Mouse (Mus musculus) urinary bladder, postnatal 25 days (tissue): Measurements from ENCODE around the gene Ano6.
A peak's percentile ranks its signal among the peaks of the same experiment; 100 is the strongest.

Experiments used
- DNase-seq: peaks from one replicate; pipeline ENCODE4 v3.0.0; 2022; ENCODE audit warnings: low spot score

The Ano6 gene

DNA sequence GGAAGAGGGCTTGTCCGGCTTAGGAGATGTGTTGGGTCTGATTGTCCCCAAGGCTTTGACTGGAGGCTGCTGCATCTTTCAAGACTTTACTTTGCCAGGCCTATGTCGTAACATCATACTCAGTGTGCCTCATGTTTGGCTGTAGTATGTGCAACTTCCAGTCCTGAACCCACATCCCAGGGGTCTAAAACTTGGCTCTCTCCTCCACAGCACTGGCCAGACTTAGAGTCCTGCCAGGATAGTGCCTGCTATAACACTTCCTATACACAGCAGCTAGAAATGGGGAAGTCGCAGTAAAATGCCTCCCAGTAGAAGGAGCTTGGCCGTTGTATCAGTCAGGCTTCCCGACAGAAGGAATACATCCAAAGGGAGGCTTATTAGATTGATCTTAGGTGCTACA, 21.9 kb upstream of the Ano6 start:
- DNase-seq: no peak

GRCm38 (mm10) chr15:95769576-95769975, 21.1 kb upstream of the Ano6 start:
- no peak for DNase-seq

DNA sequence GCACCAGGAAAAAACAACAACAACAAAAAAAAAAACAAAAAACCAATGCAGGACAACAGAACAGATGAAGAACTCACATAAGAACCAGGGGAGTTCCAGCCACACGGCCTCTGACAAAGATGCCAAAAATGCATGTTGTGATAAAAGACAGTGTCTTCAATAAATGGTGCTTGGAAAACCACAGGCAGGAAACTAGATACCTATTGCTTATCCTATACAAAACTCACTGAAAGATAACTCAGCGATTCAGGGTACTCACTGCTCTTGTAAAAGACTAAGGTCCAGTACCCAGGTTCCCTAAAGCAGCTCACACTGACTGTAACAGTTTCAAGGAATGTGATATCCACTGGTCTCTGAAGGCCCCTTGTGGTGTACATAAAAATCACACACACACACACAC, 20.3 kb upstream of the Ano6 start:
- DNase-seq: no peak

DNA sequence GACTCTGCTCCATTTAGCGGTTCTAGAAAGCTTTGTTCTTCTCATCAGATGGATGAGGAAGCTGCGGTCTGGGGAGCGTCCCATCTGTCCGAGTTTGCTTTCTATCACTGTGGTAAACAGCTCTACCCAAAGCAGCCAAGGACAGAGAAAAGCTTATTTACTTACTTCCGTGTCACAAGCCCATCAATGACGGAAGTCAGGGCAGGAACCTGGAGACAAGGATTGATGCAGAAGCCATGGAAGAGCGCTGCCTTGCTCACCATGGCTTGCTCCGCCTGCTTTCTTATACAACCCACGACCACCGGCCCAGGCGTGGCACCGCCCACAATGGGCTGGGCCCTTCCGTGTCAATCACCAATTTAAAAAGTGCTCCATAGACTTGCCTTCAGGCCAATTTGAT, 18.3 kb upstream of the Ano6 start:
- DNase-seq: no peak

- peak; percentile 67 for DNase-seq
Observed at GRCm38 (mm10) chr15:95772861-95773836, 17.5 kb upstream of the Ano6 start.

- no peak for DNase-seq
Observed at GRCm38 (mm10) chr15:95774197-95774596, 16.4 kb upstream of the Ano6 start.

- no peak for DNase-seq
Observed at GRCm38 (mm10) chr15:95774674-95775414, 15.8 kb upstream of the Ano6 start.

DNA sequence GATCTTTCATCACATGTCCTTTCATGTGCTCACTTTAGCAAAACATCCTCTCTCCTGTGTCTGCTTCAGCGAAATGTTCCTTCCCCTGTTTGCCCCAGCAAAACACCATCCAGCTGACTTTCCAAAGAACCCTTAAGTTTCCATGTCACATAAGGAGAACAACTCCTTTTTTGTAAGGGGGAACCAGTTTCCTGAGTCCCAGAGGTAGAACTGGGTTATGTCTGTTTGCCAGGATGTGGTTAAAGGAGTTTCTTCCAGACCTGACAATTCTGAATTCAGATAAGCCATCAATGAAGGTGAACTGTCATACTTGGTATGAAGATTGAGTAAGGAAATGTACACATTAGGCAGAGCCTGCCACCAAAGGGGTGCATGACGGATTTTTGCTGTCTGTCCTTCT, 12.9 kb upstream of the Ano6 start:
- no peak for DNase-seq

DNA sequence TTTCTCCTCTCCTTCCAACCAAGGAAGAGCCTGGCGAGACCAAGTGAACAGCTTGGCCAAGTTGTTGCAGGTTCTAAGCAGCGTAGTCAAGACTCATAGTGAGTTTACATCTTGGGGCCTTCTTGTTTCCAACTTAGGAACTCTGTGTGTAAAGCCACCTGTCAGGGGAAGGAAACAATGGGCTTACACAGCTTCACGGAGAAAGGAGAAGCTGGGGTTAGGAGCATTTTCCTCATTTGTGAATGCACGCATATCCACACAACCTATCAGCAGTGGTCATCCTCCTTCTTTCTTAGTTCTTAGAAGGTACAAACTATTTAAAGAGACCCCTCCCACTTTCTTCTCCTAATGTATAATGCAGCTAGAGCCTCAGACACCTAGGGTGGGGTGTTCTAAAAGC, 11.9 kb upstream of the Ano6 start:
- DNase-seq: no peak

GRCm38 (mm10) chr15:95786624-95787023, 4.0 kb upstream of the Ano6 start:
- DNase-seq: no peak

DNA sequence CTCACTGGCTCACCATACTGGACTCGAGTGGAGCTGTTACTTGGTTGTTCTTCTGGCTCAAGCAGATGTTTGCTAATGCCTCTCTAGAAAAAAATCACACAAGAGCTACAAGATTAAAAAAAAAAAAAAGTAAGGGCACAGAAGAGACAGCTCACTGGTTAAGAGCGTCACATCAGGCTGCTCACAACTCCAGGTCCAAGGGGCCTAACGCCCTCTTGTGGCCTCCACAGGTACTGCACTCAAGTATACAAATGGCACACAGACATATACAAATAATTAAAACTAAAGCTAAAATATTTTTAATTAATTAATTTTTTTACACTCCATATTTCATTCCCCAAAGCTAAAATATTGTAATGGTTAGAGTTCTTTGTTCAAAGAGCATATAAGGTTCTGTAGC, 3.1 kb upstream of the Ano6 start:
- DNase-seq: no peak

DNA sequence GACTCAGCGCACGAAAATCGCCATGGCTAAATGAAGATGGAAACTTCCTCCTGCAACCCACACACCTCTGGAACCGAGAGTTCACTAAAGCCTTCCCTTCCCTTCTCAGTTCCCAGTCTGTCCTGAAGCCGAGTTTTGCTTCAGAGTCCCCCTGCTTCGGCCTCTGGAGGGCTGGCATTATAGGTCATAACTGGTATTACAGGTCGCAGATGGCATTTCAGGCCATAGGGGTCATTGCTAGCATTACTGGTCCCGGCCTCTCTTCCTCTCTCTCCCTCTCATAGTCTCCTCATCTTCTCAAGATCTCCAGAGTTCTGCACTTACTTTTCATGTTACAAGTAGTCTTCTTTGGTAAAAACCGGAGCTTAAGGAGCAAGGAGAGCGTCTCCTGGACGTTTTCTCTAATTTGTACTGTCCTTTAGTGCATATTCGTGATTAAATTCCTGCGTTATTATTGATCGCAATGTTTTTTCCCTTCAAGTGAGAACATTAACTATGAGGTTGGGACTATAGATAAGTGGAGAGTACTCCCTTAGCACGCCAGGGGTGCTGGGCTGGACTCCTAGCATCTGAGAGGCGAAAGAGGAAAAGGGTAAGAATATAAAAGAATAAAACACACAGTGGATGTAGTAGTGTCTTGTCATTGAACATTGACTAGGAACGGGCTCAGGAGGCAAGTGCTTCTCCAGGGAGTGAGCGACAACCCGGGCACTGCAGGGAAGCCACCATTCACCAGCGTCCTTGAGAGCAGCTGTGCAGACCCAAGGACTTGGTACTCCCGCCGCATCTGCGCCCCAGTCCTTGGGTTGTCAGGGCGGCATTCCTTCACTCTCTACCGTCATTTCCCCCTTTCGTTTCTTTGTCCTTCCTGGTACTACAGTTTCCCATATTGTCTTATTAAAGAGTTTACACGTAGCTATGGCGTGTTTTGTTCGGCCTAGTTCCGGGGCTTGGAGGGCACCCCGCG, 798 bp upstream of the Ano6 start:
- DNase-seq: no peak

GRCm38 (mm10) chr15:95791141-95791791, 623 bp downstream of the Ano6 start:
- DNase-seq: peak; percentile 42

DNA sequence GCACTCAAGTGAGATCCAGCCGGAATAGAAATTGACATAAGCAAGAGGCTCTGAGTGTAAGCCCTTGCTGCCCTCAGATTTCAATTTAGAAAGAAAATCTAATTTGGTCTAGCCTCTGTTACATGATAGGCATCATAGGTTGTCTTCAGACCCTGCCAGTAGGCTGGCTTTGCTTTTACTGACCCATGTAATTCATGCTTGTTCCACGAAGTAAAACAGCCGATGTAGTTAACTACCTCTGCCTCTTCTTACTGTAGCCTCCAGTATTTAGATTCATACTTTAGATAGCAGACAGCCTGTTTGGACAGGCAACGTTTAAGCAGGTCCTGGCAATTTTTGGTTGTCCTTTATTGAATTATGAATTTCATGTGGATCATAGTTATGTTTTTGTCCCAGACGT, 1.2 kb downstream of the Ano6 start:
- no peak for DNase-seq

DNA sequence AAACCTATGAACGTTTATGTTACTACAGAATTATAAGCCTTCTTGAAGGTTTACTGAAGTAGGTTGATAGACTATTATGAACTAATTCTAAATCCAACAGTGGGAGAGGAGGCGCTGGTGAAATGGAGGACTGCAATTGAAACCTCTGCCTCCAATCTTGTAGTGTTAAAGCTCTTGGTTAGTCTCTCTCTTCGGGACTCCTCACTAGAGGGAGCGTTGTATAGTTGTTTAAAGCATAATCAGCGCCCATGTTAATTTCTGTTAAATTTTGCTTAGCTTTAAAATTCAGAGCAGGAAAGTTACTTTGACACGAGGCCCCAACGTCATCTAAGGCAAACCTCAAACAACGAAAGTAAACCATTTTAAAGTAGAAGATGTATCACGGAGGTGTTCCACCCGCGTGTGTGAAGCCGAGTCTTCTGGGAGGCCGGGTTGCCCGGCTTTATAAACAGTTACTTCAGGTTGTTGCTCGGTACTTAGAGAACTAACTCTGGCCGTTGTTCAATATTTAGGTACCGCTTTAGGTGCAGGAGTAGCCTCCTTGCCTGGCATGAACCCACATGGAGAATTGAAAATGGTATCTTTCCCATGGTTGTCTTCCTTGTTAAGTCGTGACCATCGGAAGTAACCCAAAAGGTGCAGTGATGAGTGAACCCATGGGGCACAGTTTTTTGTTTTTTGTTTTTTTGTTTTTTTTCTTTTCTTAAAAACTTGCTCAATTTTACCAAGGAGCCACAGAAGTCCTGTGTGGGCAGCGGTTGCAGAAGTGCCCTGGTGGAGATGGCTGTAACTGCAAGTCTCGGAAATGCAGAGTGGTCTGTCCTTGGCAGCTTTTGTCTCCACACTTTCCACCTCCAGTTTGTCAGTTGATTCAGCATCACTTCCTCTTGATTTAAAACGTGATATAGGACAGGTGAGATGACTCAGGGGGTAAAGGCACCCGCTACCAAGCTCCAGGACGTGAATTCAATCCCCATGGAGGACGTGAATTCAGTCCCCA, 1.9 kb downstream of the Ano6 start:
- DNase-seq: no peak

GRCm38 (mm10) chr15:95793748-95794491, 3.3 kb downstream of the Ano6 start:
- no peak for DNase-seq

- no peak for DNase-seq
Observed at GRCm38 (mm10) chr15:95794611-95795565, 4.2 kb downstream of the Ano6 start.

- DNase-seq: no peak
Observed at GRCm38 (mm10) chr15:95796062-95796461, 5.4 kb downstream of the Ano6 start.
